Mouse (Mus musculus) heart, postnatal 0 days (tissue): ENCODE data around the gene Tspan2. TPM values are rescaled to one million over a fixed set of nuclear protein-coding genes. Genes with fewer than 3 reads are reported as not detected.

Source experiments
- ATAC-seq: fragments of 200-750 bp; cut with Nextera tagmentation; 2 replicates; pipeline ENCODE4 v1.8.0; 2017; ENCODE audit warnings: low read depth, moderate number of reproducible peaks, moderate library complexity; ENCODE audit not compliant: insufficient read depth
- DNase-seq: peaks from one replicate; pipeline ENCODE4 v3.0.0-alpha.2; 2016; ENCODE audit warnings: low spot score
- H3K27ac ChIP-seq: fragments of 300-500 bp; sonication (generic); 2 replicates; pipeline ENCODE4 v1.5.1; 2014; ENCODE audit warnings: low read depth, mild to moderate bottlenecking
- H3K27me3 ChIP-seq: fragments of 300-500 bp; sonication (generic); 2 replicates; pipeline ENCODE4 v1.6.1; 2014; ENCODE audit warnings: low read length, mixed read lengths; ENCODE audit not compliant: control insufficient read depth, insufficient read depth
- H3K36me3 ChIP-seq: fragments of 300-500 bp; sonication (generic); replicated peaks from 2 replicates; pipeline ENCODE4 v1.6.1; 2014; ENCODE audit warnings: low read length, mixed read lengths; ENCODE audit not compliant: control insufficient read depth, insufficient read depth
- H3K4me1 ChIP-seq: fragments of 300-500 bp; sonication (generic); 2 replicates; pipeline ENCODE4 v1.6.1; 2014; ENCODE audit warnings: antibody characterized with exemption; ENCODE audit not compliant: control insufficient read depth, insufficient read depth
- H3K4me2 ChIP-seq: fragments of 300-500 bp; sonication (generic); 2 replicates; pipeline ENCODE4 v1.6.1; 2014; ENCODE audit warnings: low read depth, mild to moderate bottlenecking, low read length, moderate library complexity
- H3K4me3 ChIP-seq: fragments of 300-500 bp; sonication (generic); 2 replicates; pipeline ENCODE4 v1.5.1; 2014; ENCODE audit warnings: low read depth, low read length
- H3K9ac ChIP-seq: fragments of 300-500 bp; sonication (generic); replicated peaks from 2 replicates; pipeline ENCODE4 v1.6.1; 2014; ENCODE audit warnings: low read depth, low read length, mixed read lengths
- H3K9me3 ChIP-seq: fragments of 300-500 bp; sonication (generic); replicated peaks from 2 replicates; pipeline ENCODE4 v1.6.1; 2016; ENCODE audit warnings: low read length; ENCODE audit not compliant: control insufficient read depth
- CTCF ChIP-seq: IDR thresholded peaks from 2 replicates; pipeline ENCODE4 v1.5.1; 2016; ENCODE audit warnings: antibody characterized with exemption, control low read depth, low read depth
- EP300 ChIP-seq: IDR thresholded peaks from 2 replicates; pipeline ENCODE4 v1.6.1; 2016; ENCODE audit warnings: antibody characterized with exemption, low read depth
- whole genome bisulfite sequencing: fragments of 180-500 bp; shearing (Covaris S2); extraction: QIAGEN DNeasy Blood & Tissue Kit; methylation state at CpG from one replicate; pipeline ENCODE4 v1.1.7; 2014; 5-methylcytosine and 5-hydroxymethylcytosine counted together
- polyA plus RNA-seq: library from polyadenylated mRNA; unstranded; fragments of >200 nt; fragmentation: Nextera tagmentation; extraction: Ambion mirVana; gene quantifications from 2 replicates; pipeline ENCODE4 v1.2.1, GENCODE M21; 2015
- total RNA-seq: library from RNA; depleted of rRNA; stranded (reverse); fragments of >200 nt; gene quantifications from 2 replicates; pipeline ENCODE4 v1.2.3, GENCODE M21; 2014; ENCODE audit warnings: low replicate concordance

Gene Tspan2
- total and polyA plus RNA-seq, 2 experiments from 2014 or later = 17.1 to 90.1 TPM

GRCm38 (mm10) chr3:102748686-102749085 lies 14.4 kb downstream of the Tspan2 start:
- Histone ChIP-seq H3K27me3 (no peaks in the 10 kb centered on the region), H3K4me3 (no peak overlapping the region), H3K36me3 (peaks cover 23% of the 10 kb centered on the region; the same call in 1 of the 2 replicates), H3K27ac (no peak overlapping the region), H3K4me2 (no peak overlapping the region), H3K4me1 (peaks cover 13% of the 10 kb centered on the region), H3K9me3 (no peaks in the 10 kb centered on the region), H3K9ac (no peak overlapping the region)
- ATAC-seq (no peak), DNase-seq (no peak)
- TF ChIP-seq EP300 = no peak
- no peak for TF ChIP-seq CTCF
- 68% methylated on average over 5 of the region's 5 CpGs for WGBS

GRCm38 (mm10) chr3:102751136-102751535 lies 16.8 kb downstream of the Tspan2 start:
- Histone ChIP-seq H3K9ac (no peak overlapping the region), H3K4me3 (no peak overlapping the region), H3K27ac (no peak overlapping the region), H3K4me1 (peaks cover 12% of the 10 kb centered on the region), H3K9me3 (no peaks in the 10 kb centered on the region), H3K4me2 (no peak overlapping the region), H3K36me3 (peaks cover 23% of the 10 kb centered on the region; the same call in 1 of the 2 replicates), H3K27me3 (no peaks in the 10 kb centered on the region)
- no peak for TF ChIP-seq CTCF
- no peak for TF ChIP-seq EP300
- WGBS = 81% methylated on average over 5 of the region's 5 CpGs
- DNase-seq = no peak
- no peak for ATAC-seq

GRCm38 (mm10) chr3:102751536-102751935 lies 17.2 kb downstream of the Tspan2 start:
- H3K27ac ChIP-seq = no peak overlapping the region

GRCm38 (mm10) chr3:102752053-102752452 lies 17.7 kb downstream of the Tspan2 start:
- TF ChIP-seq CTCF (no peak), EP300 (no peak)
- no peak for ATAC-seq
- Histone ChIP-seq H3K9me3 (no peaks in the 10 kb centered on the region), H3K27ac (no peak overlapping the region), H3K27me3 (no peaks in the 10 kb centered on the region), H3K4me2 (no peak overlapping the region), H3K9ac (no peak overlapping the region), H3K4me1 (peaks cover 21% of the 10 kb centered on the region), H3K4me3 (no peak overlapping the region), H3K36me3 (peaks cover 23% of the 10 kb centered on the region; the same call in 1 of the 2 replicates)
- DNase-seq = peak; percentile 1
- WGBS = 82% methylated on average over 4 of the region's 4 CpGs

More at GRCm38 (mm10) chr3:102751536-102751935, 17.2 kb downstream of the Tspan2 start:
- no peaks in the 10 kb centered on the region for H3K27me3 ChIP-seq
- ATAC-seq (no peak), DNase-seq (peak; percentile 0)
- TF ChIP-seq EP300 (no peak), CTCF (no peak)
- no peak overlapping the region for H3K4me3 ChIP-seq
- H3K9ac ChIP-seq = no peak overlapping the region
- H3K9me3 ChIP-seq = no peaks in the 10 kb centered on the region
- no peak overlapping the region for H3K4me2 ChIP-seq
- H3K4me1 ChIP-seq = peaks cover 16% of the 10 kb centered on the region
- peaks cover 23% of the 10 kb centered on the region; the same call in 1 of the 2 replicates for H3K36me3 ChIP-seq
- WGBS = 82% methylated on average over 3 of the region's 3 CpGs

GRCm38 (mm10) chr3:102752457-102752856 lies 18.1 kb downstream of the Tspan2 start:
- peak; percentile 20 for DNase-seq
- H3K27ac ChIP-seq = no peak overlapping the region

GRCm38 (mm10) chr3:102755801-102756200 lies 21.5 kb downstream of the Tspan2 start:
- TF ChIP-seq EP300 (no peak), CTCF (no peak)
- Histone ChIP-seq H3K4me1 (peaks cover 24% of the 10 kb centered on the region), H3K36me3 (peaks cover 35% of the 10 kb centered on the region), H3K9me3 (no peaks in the 10 kb centered on the region), H3K9ac (no peak overlapping the region), H3K27me3 (no peaks in the 10 kb centered on the region), H3K4me3 (no peak overlapping the region), H3K27ac (peak overlapping the region; percentile 75), H3K4me2 (no peak overlapping the region)
- ATAC-seq = peak; percentile 49
- WGBS = 7% methylated on average over 1 of the region's 1 CpGs
- no peak for DNase-seq

More at GRCm38 (mm10) chr3:102752457-102752856, 18.1 kb downstream of the Tspan2 start:
- H3K9me3 ChIP-seq = no peaks in the 10 kb centered on the region
- H3K9ac ChIP-seq = no peak overlapping the region
- H3K4me2 ChIP-seq = no peak overlapping the region
- H3K4me3 ChIP-seq = no peak overlapping the region
- peaks cover 24% of the 10 kb centered on the region for H3K4me1 ChIP-seq
- 52% methylated on average over 5 of the region's 5 CpGs for WGBS
- 0 out of 2 replicates have a peak, but pooled peaks have one; percentile 19 for ATAC-seq
- peaks cover 23% of the 10 kb centered on the region; the same call in 1 of the 2 replicates for H3K36me3 ChIP-seq
- TF ChIP-seq CTCF = no peak
- TF ChIP-seq EP300 = no peak
- H3K27me3 ChIP-seq = no peaks in the 10 kb centered on the region
